Mouse (Mus musculus) urinary bladder, postnatal 4 days (tissue): Measurements from ENCODE around the gene Dach2.
"Not testable (repeated sequence)": the region's sequence is repeated elsewhere in the genome, so short reads cannot be mapped to it uniquely, and the experiment has no call there.

ENCODE experiments used
- DNase-seq, 2 experiments: peaks; one replicate each; pipeline ENCODE4 v3.0.0; 2021 to 2022; ENCODE audit warnings: low spot score in 2 of 2

Gene Dach2

GRCm38 (mm10) chrX:113297404-113297803, at the start of gene Dach2:
TSS of gene Dach2 (plus strand) at chrX:113297510.
- DNase-seq: no peak

- not testable (repeated sequence) for DNase-seq
Observed at GRCm38 (mm10) chrX:113252427-113252826, 44.9 kb upstream of the Dach2 start.

GRCm38 (mm10) chrX:113298031-113298430, 721 bp downstream of the Dach2 start:
- DNase-seq: peak; percentile 57 to 76

- DNase-seq: peak; percentile 13 to 54
Observed at GRCm38 (mm10) chrX:113298468-113298867, 1.2 kb downstream of the Dach2 start.

GRCm38 (mm10) chrX:113304323-113304722, 7.0 kb downstream of the Dach2 start:
- no peak for DNase-seq

GRCm38 (mm10) chrX:113338143-113338542, 40.8 kb downstream of the Dach2 start:
- no peak for DNase-seq

GRCm38 (mm10) chrX:113394417-113394816, 97.1 kb downstream of the Dach2 start:
- DNase-seq: no peak

GRCm38 (mm10) chrX:113408756-113409155, 111.4 kb downstream of the Dach2 start:
- no peak for DNase-seq

GRCm38 (mm10) chrX:113421517-113422187, 124.3 kb downstream of the Dach2 start:
- DNase-seq: no peak

- DNase-seq: no peak
Observed at GRCm38 (mm10) chrX:113482131-113482530, 184.8 kb downstream of the Dach2 start.

- DNase-seq: no peak
Observed at GRCm38 (mm10) chrX:113545106-113545505, 247.8 kb downstream of the Dach2 start.

GRCm38 (mm10) chrX:113563897-113564296, 266.6 kb downstream of the Dach2 start:
- DNase-seq: no peak

- no peak for DNase-seq
Observed at GRCm38 (mm10) chrX:113666069-113666468, 368.8 kb downstream of the Dach2 start.

GRCm38 (mm10) chrX:113687163-113687562, 389.9 kb downstream of the Dach2 start:
- no peak for DNase-seq

GRCm38 (mm10) chrX:113712363-113712762, 415.1 kb downstream of the Dach2 start:
- no peak for DNase-seq

- no peak for DNase-seq
Observed at GRCm38 (mm10) chrX:113724124-113724523, 426.8 kb downstream of the Dach2 start.

- no peak for DNase-seq
Observed at GRCm38 (mm10) chrX:113747122-113747521, 449.8 kb downstream of the Dach2 start.

- DNase-seq: no peak
Observed at GRCm38 (mm10) chrX:113792264-113792663, 495.0 kb downstream of the Dach2 start.

- DNase-seq: no peak
Observed at GRCm38 (mm10) chrX:113810369-113810768, 513.1 kb downstream of the Dach2 start.

GRCm38 (mm10) chrX:113826810-113827209, 529.5 kb downstream of the Dach2 start:
- DNase-seq: no peak

- no peak for DNase-seq
Observed at GRCm38 (mm10) chrX:113833062-113833461, 535.8 kb downstream of the Dach2 start.

GRCm38 (mm10) chrX:113867835-113868495, 570.7 kb downstream of the Dach2 start:
- no peak for DNase-seq
